Mouse (Mus musculus) heart, adult 2 months (tissue): ENCODE results near the gene Megf6.

Source experiments
- CTCF ChIP-seq: fragments of 200-600 bp; IDR thresholded peaks from 2 replicates; pipeline ENCODE4 v1.8.1; 2022; ENCODE audit warnings: antibody characterized with exemption, mild to moderate bottlenecking, moderate library complexity
- EP300 ChIP-seq: fragments of 200-500 bp; IDR thresholded peaks from 2 replicates; pipeline ENCODE4 v1.6.1; 2011; ENCODE audit warnings: low read depth, low read length, control low read depth; ENCODE audit not compliant: insufficient read depth

DNA sequence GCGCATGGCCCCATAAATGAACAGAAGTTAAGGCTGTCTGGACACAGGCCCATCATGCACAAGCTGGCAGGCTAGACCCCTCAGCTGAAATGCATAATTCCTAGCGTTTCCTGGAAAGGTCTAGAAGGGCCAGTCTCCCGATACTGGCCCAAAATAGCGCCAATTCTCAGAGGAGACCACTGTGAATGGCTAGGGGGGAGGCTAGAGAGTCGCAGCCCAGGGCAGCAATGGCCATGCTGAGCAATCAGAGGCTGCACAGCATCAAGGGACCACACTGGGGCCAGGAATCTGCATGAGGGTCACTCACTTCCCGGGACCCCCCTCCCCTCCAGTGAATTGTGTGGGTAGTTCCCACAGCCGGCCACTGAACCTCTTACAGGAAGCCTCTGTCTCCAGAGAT, 113.1 kb downstream of the Megf6 start:
- no peak for TF ChIP-seq EP300
- TF ChIP-seq CTCF = no peak
